Mouse (Mus musculus): ENCODE data around the gene Nme9.

DNA sequence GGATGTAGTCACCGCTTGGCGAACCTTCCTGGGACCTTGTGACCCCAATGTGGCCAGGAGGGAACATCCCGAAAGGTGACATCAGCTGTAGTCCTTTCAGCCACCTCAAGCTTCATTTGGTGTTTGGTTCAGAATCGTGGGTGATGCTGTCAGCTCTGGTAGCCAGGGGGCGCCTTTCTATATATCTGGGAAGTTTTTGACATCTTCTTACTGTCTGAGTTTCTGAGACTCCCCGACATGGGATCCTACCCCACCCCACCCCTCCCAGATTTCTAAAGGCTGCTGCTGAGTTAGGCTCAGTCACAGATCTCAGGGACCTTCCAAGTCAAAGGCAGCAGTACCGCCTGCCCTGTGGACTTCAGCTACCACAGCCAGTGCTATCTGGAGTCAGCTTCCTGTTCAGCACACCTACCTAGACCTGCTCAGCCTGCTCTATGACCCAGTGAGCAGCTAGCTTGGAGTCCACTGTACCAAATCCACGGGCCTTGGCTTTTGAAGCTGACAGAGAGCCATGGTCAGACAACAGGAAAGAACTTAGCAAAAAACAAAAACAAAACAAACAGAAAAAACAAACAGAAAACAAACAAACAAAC is 18.5 kb downstream of the Nme9 start:
- peak; percentile 51; the same call in 1 of the 2 replicates for TF ChIP-seq CTCF (IDR thresholded peaks at IDR 0.05; ENCODE audit: low read depth)
- no peak for TF ChIP-seq EP300 (IDR thresholded peaks at IDR 0.05; ENCODE audit: low read depth)

Measured in liver, embryonic 14.5 days (tissue).